Mouse (Mus musculus) limb, embryonic 14.5 days (tissue): Measurements from ENCODE around the gene Sel1l2. TPM values are rescaled to one million over a fixed set of nuclear protein-coding genes. Genes with fewer than 3 reads are reported as not detected.
"Not testable (repeated sequence)": the region's sequence is repeated elsewhere in the genome, so short reads cannot be mapped to it uniquely, and the experiment has no call there.

ENCODE experiments used
- ATAC-seq: fragments of 200-750 bp; cut with Nextera tagmentation; 2 replicates; pipeline ENCODE4 v1.8.0; 2017; ENCODE audit warnings: low read depth, moderate number of reproducible peaks, moderate TSS enrichment; ENCODE audit not compliant: low FRiP score
- DNase-seq: peaks from one replicate; pipeline ENCODE4 v3.0.0-alpha.2; 2015; ENCODE audit warnings: low spot score
- H3K27ac ChIP-seq: fragments of 300-500 bp; sonication (generic); replicated peaks from 2 replicates; pipeline ENCODE4 v1.5.1; 2014; ENCODE audit warnings: low read depth, mild to moderate bottlenecking, low read length, moderate library complexity, mixed read lengths
- H3K27me3 ChIP-seq: fragments of 300-500 bp; sonication (generic); 2 replicates; pipeline ENCODE4 v1.6.1; 2014; ENCODE audit warnings: low read length, mixed read lengths; ENCODE audit not compliant: control insufficient read depth, insufficient read depth
- H3K36me3 ChIP-seq: fragments of 300-500 bp; sonication (generic); 2 replicates; pipeline ENCODE4 v1.6.1; 2014; ENCODE audit warnings: mild to moderate bottlenecking, low read length, moderate library complexity, mixed read lengths; ENCODE audit not compliant: control insufficient read depth, insufficient read depth
- H3K4me1 ChIP-seq: fragments of 300-500 bp; sonication (generic); 2 replicates; pipeline ENCODE4 v1.6.1; 2014; ENCODE audit warnings: antibody characterized with exemption, low read length, mixed read lengths; ENCODE audit not compliant: control insufficient read depth, insufficient read depth
- H3K4me2 ChIP-seq: fragments of 300-500 bp; sonication (generic); replicated peaks from 2 replicates; pipeline ENCODE4 v1.6.1; 2014; ENCODE audit warnings: low read depth, mild to moderate bottlenecking, low read length, moderate library complexity; ENCODE audit not compliant: severe bottlenecking
- H3K4me3 ChIP-seq: fragments of 300-500 bp; sonication (generic); replicated peaks from 2 replicates; pipeline ENCODE4 v1.5.1; 2014; ENCODE audit warnings: low read length
- H3K9ac ChIP-seq: fragments of 300-500 bp; sonication (generic); 2 replicates; pipeline ENCODE4 v1.6.1; 2014; ENCODE audit warnings: mild to moderate bottlenecking, low read depth, low read length, moderate library complexity; ENCODE audit not compliant: severe bottlenecking
- H3K9me3 ChIP-seq: fragments of 300-500 bp; sonication (generic); 2 replicates; pipeline ENCODE4 v1.6.1; 2016; ENCODE audit warnings: low read length; ENCODE audit not compliant: control insufficient read depth
- POLR2A ChIP-seq: fragments of 200-500 bp; IDR thresholded peaks from 2 replicates; pipeline ENCODE4 v1.8.0; 2012; ENCODE audit warnings: inconsistent platforms, mild to moderate bottlenecking, moderate library complexity, borderline replicate concordance; ENCODE audit not compliant: insufficient read depth, insufficient read length; ENCODE audit errors: extremely low read depth
- WGBS: fragments of 180-500 bp; shearing (Covaris S2); extraction: QIAGEN DNeasy Blood & Tissue Kit; methylation state at CpG from one replicate; pipeline ENCODE4 v1.1.7; 2014; 5-methylcytosine and 5-hydroxymethylcytosine counted together
- polyA plus RNA-seq, 2 experiments: library from polyadenylated mRNA; depleted of rRNA in 1 of 2; stranded (reverse) in 1 of 2; unstranded in 1 of 2; fragments of >200 nt; fragmentation: Nextera tagmentation in 1 of 2; extraction: Ambion mirVana in 1 of 2; gene quantifications; 2 replicates each; pipeline versions ENCODE4 v1.2.1 to v1.2.3; 2012 to 2014

The Sel1l2 gene
- polyA plus RNA-seq, 2 experiments, result not detected

DNA sequence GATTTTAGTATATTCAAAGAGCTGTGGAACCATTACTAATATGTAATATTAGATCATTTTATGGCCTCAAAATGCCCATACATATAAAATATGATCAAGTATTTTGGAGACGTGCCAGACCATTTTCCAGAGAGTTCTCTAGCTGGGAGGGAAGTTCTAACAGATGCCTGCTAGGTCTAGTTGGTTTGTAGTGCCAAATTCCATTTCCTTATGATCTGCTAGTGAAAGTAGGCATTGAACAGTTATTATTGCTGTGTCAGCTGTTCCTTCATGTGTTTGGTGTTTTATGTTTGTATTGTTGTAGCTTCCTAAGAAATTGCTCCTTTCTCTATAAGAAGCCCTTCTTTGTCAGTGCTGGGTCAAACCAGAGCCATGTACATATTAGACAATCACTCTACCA lies 173.5 kb downstream of the Sel1l2 start:
- no peaks in the 10 kb centered on the region for H3K36me3 ChIP-seq
- peak; percentile 77 for DNase-seq
- H3K4me2 ChIP-seq, result no peak overlapping the region
- H3K9me3 ChIP-seq, result no peaks in the 10 kb centered on the region
- 66% methylated on average over 1 of the region's 1 CpGs for WGBS
- H3K27me3 ChIP-seq, result no peaks in the 10 kb centered on the region
- no peak overlapping the region for H3K27ac ChIP-seq
- H3K4me3 ChIP-seq, result no peak overlapping the region
- TF ChIP-seq POLR2A, result no peak
- no peaks in the 10 kb centered on the region for H3K4me1 ChIP-seq
- H3K9ac ChIP-seq, result no peak overlapping the region
- no peak; the same call in 1 of the 2 replicates for ATAC-seq

DNA sequence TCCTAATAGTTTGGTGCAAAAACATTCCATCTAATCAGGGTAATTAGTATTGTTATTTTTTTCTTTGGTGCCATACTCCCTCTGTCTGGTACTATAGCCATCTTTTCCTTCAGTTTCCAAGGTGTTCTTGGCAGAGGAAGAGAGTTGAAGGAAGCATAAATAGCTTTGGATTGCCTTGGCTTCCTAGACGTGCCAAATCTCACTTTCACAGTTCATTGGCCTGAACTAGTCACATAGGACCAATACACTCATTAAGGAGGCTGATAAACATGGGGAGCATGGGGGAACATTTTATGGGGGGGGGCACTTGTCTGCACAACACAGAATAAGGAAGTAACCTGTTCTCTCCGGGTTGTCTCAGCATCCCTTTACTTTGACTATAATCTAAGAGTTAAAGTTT lies 174.1 kb downstream of the Sel1l2 start:
- no peak for TF ChIP-seq POLR2A
- WGBS, result 46% methylated on average over 2 of the region's 2 CpGs
- no peak for ATAC-seq

DNA sequence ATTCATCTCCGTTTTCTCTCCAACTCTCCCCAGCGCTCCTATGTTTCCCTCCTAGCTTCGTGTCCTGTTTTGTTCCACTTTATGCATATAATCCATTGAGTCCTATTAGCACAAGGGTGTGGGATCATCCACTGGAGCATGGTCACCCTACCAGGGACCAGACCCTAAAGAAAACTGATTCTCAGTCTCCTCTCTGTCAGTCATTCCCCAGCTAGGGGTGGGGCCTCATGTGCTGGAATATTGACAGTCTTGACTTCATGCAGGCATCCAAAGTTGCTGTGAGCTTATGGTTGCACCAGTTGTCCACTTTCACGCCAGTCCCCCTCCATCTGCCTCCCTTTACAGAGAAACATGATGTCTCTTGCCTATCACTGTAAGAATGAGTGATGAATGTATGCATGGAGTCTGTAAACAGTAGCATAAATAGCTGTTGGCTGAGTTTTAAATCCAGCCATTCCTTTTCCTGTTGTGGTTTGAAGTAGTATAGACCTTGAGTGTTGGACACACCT lies 174.9 kb downstream of the Sel1l2 start:
- no peaks in the 10 kb centered on the region for H3K9me3 ChIP-seq
- ATAC-seq, result no peak
- no peaks in the 10 kb centered on the region for H3K27me3 ChIP-seq
- no peak for DNase-seq
- H3K4me3 ChIP-seq, result no peak overlapping the region
- no peaks in the 10 kb centered on the region for H3K36me3 ChIP-seq
- WGBS, result 86% methylated on average over 4 of the region's 4 CpGs
- no peaks in the 10 kb centered on the region for H3K4me1 ChIP-seq
- no peak for TF ChIP-seq POLR2A
- H3K9ac ChIP-seq, result no peak overlapping the region
- no peak overlapping the region for H3K4me2 ChIP-seq
- no peak overlapping the region for H3K27ac ChIP-seq

More for the DNA sequence above, 174.1 kb downstream of the Sel1l2 start:
- Histone ChIP-seq H3K9me3 (no peaks in the 10 kb centered on the region), H3K4me3 (no peak overlapping the region), H3K36me3 (no peaks in the 10 kb centered on the region), H3K9ac (no peak overlapping the region), H3K27ac (no peak overlapping the region), H3K4me2 (no peak overlapping the region), H3K27me3 (no peaks in the 10 kb centered on the region), H3K4me1 (no peaks in the 10 kb centered on the region)
- no peak for DNase-seq

DNA sequence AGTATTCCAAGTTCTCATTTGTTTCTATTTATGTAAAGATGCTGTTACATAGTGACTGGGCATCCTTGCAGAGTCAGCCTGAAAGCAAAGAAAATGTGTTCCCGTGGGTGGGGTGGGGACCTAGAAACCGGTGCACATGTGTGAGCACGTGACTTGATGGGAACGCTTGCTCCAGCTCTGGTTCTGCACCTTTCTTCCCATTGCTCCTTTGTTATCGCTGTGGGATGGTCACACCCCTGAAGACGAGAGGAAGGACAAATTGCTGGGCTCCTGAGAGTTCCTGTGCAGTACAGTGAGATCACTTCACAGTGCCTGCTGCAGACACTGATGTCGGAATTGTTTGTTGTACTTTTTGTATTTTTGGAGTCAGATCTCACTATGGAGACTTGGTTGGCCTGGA lies 185.8 kb downstream of the Sel1l2 start:
- 94% methylated on average over 7 of the region's 7 CpGs for WGBS
- H3K36me3 ChIP-seq, result peaks cover 39% of the 10 kb centered on the region
- ATAC-seq, result no peak

GRCm38 (mm10) chr2:140202573-140202972 lies 186.9 kb downstream of the Sel1l2 start:
- no peaks in the 10 kb centered on the region for H3K9me3 ChIP-seq
- no peak for TF ChIP-seq POLR2A
- no peaks in the 10 kb centered on the region for H3K27me3 ChIP-seq
- H3K9ac ChIP-seq, result no peak overlapping the region
- no peak overlapping the region for H3K4me2 ChIP-seq
- H3K27ac ChIP-seq, result no peak overlapping the region
- WGBS, result 93% methylated on average over 5 of the region's 5 CpGs
- peaks cover 49% of the 10 kb centered on the region for H3K36me3 ChIP-seq
- no peak overlapping the region for H3K4me3 ChIP-seq
- H3K4me1 ChIP-seq, result no peaks in the 10 kb centered on the region
- ATAC-seq (no peak), DNase-seq (no peak)

More for the DNA sequence above, 185.8 kb downstream of the Sel1l2 start:
- Histone ChIP-seq H3K9ac (no peak overlapping the region), H3K9me3 (no peaks in the 10 kb centered on the region), H3K27me3 (no peaks in the 10 kb centered on the region), H3K27ac (no peak overlapping the region), H3K4me2 (no peak overlapping the region), H3K4me3 (no peak overlapping the region), H3K4me1 (no peaks in the 10 kb centered on the region)
- TF ChIP-seq POLR2A, result no peak
- DNase-seq, result no peak

- no peak overlapping the region for H3K4me2 ChIP-seq
- no peaks in the 10 kb centered on the region for H3K9me3 ChIP-seq
- TF ChIP-seq POLR2A, result no peak
- no peak overlapping the region for H3K9ac ChIP-seq
- H3K27me3 ChIP-seq, result no peaks in the 10 kb centered on the region
- 66% methylated on average over 2 of the region's 2 CpGs for WGBS
- no peaks in the 10 kb centered on the region for H3K4me1 ChIP-seq
- H3K4me3 ChIP-seq, result no peak overlapping the region
- no peak for ATAC-seq
- peaks cover 49% of the 10 kb centered on the region for H3K36me3 ChIP-seq
- DNase-seq, result no peak
- no peak overlapping the region for H3K27ac ChIP-seq
Measured at GRCm38 (mm10) chr2:140200713-140201112, 188.8 kb downstream of the Sel1l2 start.

GRCm38 (mm10) chr2:140185685-140186210 lies 203.8 kb downstream of the Sel1l2 start:
- H3K27me3 ChIP-seq, H3K4me1 ChIP-seq, H3K9ac ChIP-seq, H3K27ac ChIP-seq, ATAC-seq, H3K9me3 ChIP-seq, H3K4me3 ChIP-seq, DNase-seq, H3K4me2 ChIP-seq: not testable (repeated sequence)
- 87% methylated on average over 3 of the region's 3 CpGs for WGBS
- peaks cover 49% of the 10 kb centered on the region for H3K36me3 ChIP-seq
